Mouse (Mus musculus) forebrain, postnatal 0 days (tissue): Measurements from ENCODE around the gene Cab39. TPM values are rescaled to one million over a fixed set of nuclear protein-coding genes. Genes with fewer than 3 reads are reported as not detected.

ENCODE experiments used
- ATAC-seq: fragments of 200-750 bp; cut with Nextera tagmentation; 2 replicates; pipeline ENCODE4 v1.8.0; 2017; ENCODE audit warnings: mild to moderate bottlenecking, moderate library complexity
- DNase-seq: peaks from one replicate; pipeline ENCODE4 v3.0.0-alpha.2; 2015
- H3K27ac ChIP-seq: fragments of 300-500 bp; sonication (generic); 2 replicates; pipeline ENCODE4 v1.5.1; 2014; ENCODE audit warnings: low read depth, mild to moderate bottlenecking, antibody characterized with exemption, low read length, moderate library complexity, mixed read lengths
- H3K27me3 ChIP-seq: fragments of 300-500 bp; sonication (generic); 2 replicates; pipeline ENCODE4 v1.6.1; 2014; ENCODE audit warnings: mild to moderate bottlenecking, low read length, mixed read lengths; ENCODE audit not compliant: insufficient read depth
- H3K36me3 ChIP-seq: fragments of 300-500 bp; sonication (generic); 2 replicates; pipeline ENCODE4 v1.6.1; 2014; ENCODE audit warnings: mild to moderate bottlenecking, moderate library complexity; ENCODE audit not compliant: insufficient read depth
- H3K4me1 ChIP-seq: fragments of 300-500 bp; sonication (generic); 2 replicates; pipeline ENCODE4 v1.6.1; 2014; ENCODE audit warnings: antibody characterized with exemption; ENCODE audit not compliant: insufficient read depth
- H3K4me2 ChIP-seq: fragments of 300-500 bp; sonication (generic); 2 replicates; pipeline ENCODE4 v1.6.1; 2014; ENCODE audit warnings: low read depth, mild to moderate bottlenecking, moderate library complexity
- H3K4me3 ChIP-seq: fragments of 300-500 bp; sonication (generic); 2 replicates; pipeline ENCODE4 v1.5.1; 2014; ENCODE audit warnings: low read depth, low read length, mixed read lengths
- H3K9ac ChIP-seq: fragments of 300-500 bp; sonication (generic); 2 replicates; pipeline ENCODE4 v1.6.1; 2014; ENCODE audit warnings: mild to moderate bottlenecking
- H3K9me3 ChIP-seq: fragments of 300-500 bp; sonication (generic); 2 replicates; pipeline ENCODE4 v1.6.1; 2016; ENCODE audit warnings: low read length
- CTCF ChIP-seq: sonication (generic); IDR thresholded peaks from 2 replicates; pipeline ENCODE4 v1.5.1; 2016; ENCODE audit warnings: antibody characterized with exemption, control low read depth, low read depth
- WGBS: fragments of 180-500 bp; shearing (Covaris S2); extraction: QIAGEN DNeasy Blood & Tissue Kit; methylation state at CpG from one replicate; pipeline ENCODE4 v1.1.7; 2014; 5-methylcytosine and 5-hydroxymethylcytosine counted together
- polyA plus RNA-seq: library from polyadenylated mRNA; unstranded; fragments of >200 nt; fragmentation: Nextera tagmentation; extraction: Ambion mirVana; gene quantifications from 2 replicates; pipeline ENCODE4 v1.2.1, GENCODE M21; 2015
- total RNA-seq: library from RNA; depleted of rRNA; stranded (reverse); fragments of >200 nt; gene quantifications from 2 replicates; pipeline ENCODE4 v1.2.3, GENCODE M21; 2014

Gene Cab39
- total and polyA plus RNA-seq, 2 experiments from 2014 or later, result 46.1 to 216 TPM

GRCm38 (mm10) chr1:85790565-85790964 lies 2.7 kb upstream of the Cab39 start:
- Histone ChIP-seq H3K27ac (no peak overlapping the region), H3K4me1 (no peaks in the 10 kb centered on the region), H3K9ac (no peak overlapping the region), H3K4me2 (no peak overlapping the region), H3K36me3 (no peaks in the 10 kb centered on the region), H3K9me3 (no peaks in the 10 kb centered on the region), H3K4me3 (no peak overlapping the region), H3K27me3 (no peaks in the 10 kb centered on the region)
- no peak for TF ChIP-seq CTCF
- 82% methylated on average over 3 of the region's 3 CpGs for WGBS
- no peak for ATAC-seq
- DNase-seq, result no peak

- Histone ChIP-seq H3K4me3 (no peak overlapping the region), H3K4me2 (no peak overlapping the region), H3K9ac (no peak overlapping the region), H3K4me1 (no peaks in the 10 kb centered on the region), H3K27ac (no peak overlapping the region), H3K36me3 (no peaks in the 10 kb centered on the region), H3K9me3 (no peaks in the 10 kb centered on the region), H3K27me3 (no peaks in the 10 kb centered on the region)
- no peak for TF ChIP-seq CTCF
- DNase-seq (no peak), ATAC-seq (no peak)
- 85% methylated on average over 3 of the region's 3 CpGs for WGBS
Measured at GRCm38 (mm10) chr1:85791476-85791875, 1.8 kb upstream of the Cab39 start.

GRCm38 (mm10) chr1:85794106-85794771 lies 998 bp downstream of the Cab39 start:
- Histone ChIP-seq H3K27me3 (no peaks in the 10 kb centered on the region), H3K4me1 (no peaks in the 10 kb centered on the region), H3K9ac (peak overlapping the region; percentile 83), H3K27ac (peak overlapping the region; percentile 93), H3K36me3 (no peaks in the 10 kb centered on the region), H3K4me3 (peak overlapping the region; percentile 87), H3K9me3 (no peaks in the 10 kb centered on the region), H3K4me2 (peak overlapping the region; percentile 68)
- 2% methylated on average over 38 of the region's 38 CpGs for WGBS
- ATAC-seq (peak; percentile 4; the same call in 1 of the 2 replicates), DNase-seq (peak; percentile 46)
- TF ChIP-seq CTCF, result no peak

GRCm38 (mm10) chr1:85795196-85795595 lies 2.0 kb downstream of the Cab39 start:
- no peaks in the 10 kb centered on the region for H3K27me3 ChIP-seq
- no peak for TF ChIP-seq CTCF
- ATAC-seq (no peak), DNase-seq (no peak)
- no peak overlapping the region for H3K4me3 ChIP-seq
- H3K9me3 ChIP-seq, result no peaks in the 10 kb centered on the region
- 0 out of 2 replicates have a peak overlapping the region, but pooled peaks have one; percentile 29 for H3K4me2 ChIP-seq
- no peak overlapping the region for H3K27ac ChIP-seq
- no peak overlapping the region for H3K9ac ChIP-seq
- WGBS, result 66% methylated on average over 3 of the region's 3 CpGs
- no peaks in the 10 kb centered on the region for H3K36me3 ChIP-seq
- no peaks in the 10 kb centered on the region for H3K4me1 ChIP-seq

GRCm38 (mm10) chr1:85799776-85800175 lies 6.5 kb downstream of the Cab39 start:
- TF ChIP-seq CTCF, result no peak
- Histone ChIP-seq H3K36me3 (no peaks in the 10 kb centered on the region), H3K4me3 (no peak overlapping the region), H3K4me2 (no peak overlapping the region), H3K9ac (no peak overlapping the region), H3K27me3 (no peaks in the 10 kb centered on the region), H3K9me3 (no peaks in the 10 kb centered on the region), H3K27ac (no peak overlapping the region), H3K4me1 (no peaks in the 10 kb centered on the region)
- WGBS, result 79% methylated on average over 1 of the region's 1 CpGs
- DNase-seq (no peak), ATAC-seq (no peak)

GRCm38 (mm10) chr1:85802517-85802916 lies 9.3 kb downstream of the Cab39 start:
- no peak for ATAC-seq
- Histone ChIP-seq H3K4me3 (no peak overlapping the region), H3K27ac (no peak overlapping the region), H3K36me3 (no peaks in the 10 kb centered on the region), H3K9me3 (no peaks in the 10 kb centered on the region), H3K4me2 (no peak overlapping the region), H3K4me1 (no peaks in the 10 kb centered on the region), H3K9ac (no peak overlapping the region), H3K27me3 (no peaks in the 10 kb centered on the region)
- 87% methylated on average over 1 of the region's 1 CpGs for WGBS
- no peak for DNase-seq
- TF ChIP-seq CTCF, result no peak

- WGBS, result 95% methylated on average over 8 of the region's 8 CpGs
- no peak overlapping the region for H3K4me2 ChIP-seq
- no peak overlapping the region for H3K9ac ChIP-seq
- no peak overlapping the region for H3K4me3 ChIP-seq
- ATAC-seq, result no peak
- no peak for TF ChIP-seq CTCF
- peaks cover 2% of the 10 kb centered on the region; the same call in 1 of the 2 replicates for H3K4me1 ChIP-seq
- no peak for DNase-seq
- H3K27me3 ChIP-seq, result no peaks in the 10 kb centered on the region
- no peaks in the 10 kb centered on the region for H3K9me3 ChIP-seq
- no peak overlapping the region for H3K27ac ChIP-seq
- no peaks in the 10 kb centered on the region for H3K36me3 ChIP-seq
Measured at GRCm38 (mm10) chr1:85804551-85804950, 11.3 kb downstream of the Cab39 start.
